Mouse (Mus musculus) bone marrow macrophage, adult 2 months (primary cell): ENCODE results near the gene Rftn2.

Source experiments
- CTCF ChIP-seq: IDR thresholded peaks from 2 replicates; pipeline ENCODE4 v1.5.1; 2012; ENCODE audit warnings: low read depth, mild to moderate bottlenecking, low read length, moderate library complexity
- POLR2A ChIP-seq: IDR thresholded peaks from 2 replicates; pipeline ENCODE4 v1.6.1; 2012; ENCODE audit warnings: mild to moderate bottlenecking, low read depth, low read length, borderline replicate concordance

GRCm38 (mm10) chr1:55205808-55206327 is 20.7 kb downstream of the Rftn2 start:
- TF ChIP-seq POLR2A (no peak), CTCF (no peak)
